Mouse (Mus musculus) stomach, postnatal 0 days (tissue): ENCODE data around the gene Gm47985. TPM values are rescaled to one million over a fixed set of nuclear protein-coding genes. Genes with fewer than 3 reads are reported as not detected.
"Not testable (repeated sequence)": the region's sequence is repeated elsewhere in the genome, so short reads cannot be mapped to it uniquely, and the experiment has no call there.

ENCODE experiments used
- ATAC-seq: fragments of 200-750 bp; cut with Nextera tagmentation; 2 replicates; pipeline ENCODE4 v1.8.0; 2017; ENCODE audit not compliant: low FRiP score, low TSS enrichment
- DNase-seq: peaks from one replicate; pipeline ENCODE4 v3.0.0-alpha.2; 2016; ENCODE audit warnings: low spot score
- H3K27ac ChIP-seq: fragments of 300-500 bp; sonication (generic); replicated peaks from 2 replicates; pipeline ENCODE4 v1.5.1; 2014; ENCODE audit warnings: mild to moderate bottlenecking, control low read depth
- H3K27me3 ChIP-seq: fragments of 300-500 bp; sonication (generic); 2 replicates; pipeline ENCODE4 v1.6.1; 2014; ENCODE audit warnings: low read length; ENCODE audit not compliant: control insufficient read depth, insufficient read depth
- H3K36me3 ChIP-seq: fragments of 300-500 bp; sonication (generic); 2 replicates; pipeline ENCODE4 v1.6.1; 2014; ENCODE audit warnings: low read length, mixed read lengths; ENCODE audit not compliant: control insufficient read depth, insufficient read depth
- H3K4me1 ChIP-seq: fragments of 300-500 bp; sonication (generic); replicated peaks from 2 replicates; pipeline ENCODE4 v1.6.1; 2014; ENCODE audit warnings: antibody characterized with exemption; ENCODE audit not compliant: control insufficient read depth, insufficient read depth
- H3K4me2 ChIP-seq: fragments of 300-500 bp; sonication (generic); replicated peaks from 2 replicates; pipeline ENCODE4 v1.6.1; 2014; ENCODE audit warnings: low read depth, mild to moderate bottlenecking, control low read depth, moderate library complexity
- H3K4me3 ChIP-seq: fragments of 300-500 bp; sonication (generic); 2 replicates; pipeline ENCODE4 v1.5.1; 2014; ENCODE audit warnings: low read depth, low read length, control low read depth
- H3K9ac ChIP-seq: fragments of 300-500 bp; sonication (generic); 2 replicates; pipeline ENCODE4 v1.6.1; 2014; ENCODE audit warnings: mild to moderate bottlenecking, low read length, control low read depth, mixed read lengths
- H3K9me3 ChIP-seq: fragments of 300-500 bp; sonication (generic); 2 replicates; pipeline ENCODE4 v1.6.1; 2016; ENCODE audit warnings: low read length; ENCODE audit not compliant: control insufficient read depth
- CTCF ChIP-seq: IDR thresholded peaks from 2 replicates; pipeline ENCODE4 v1.5.1; 2016; ENCODE audit warnings: antibody characterized with exemption, low read depth, mild to moderate bottlenecking, moderate library complexity
- EP300 ChIP-seq: optimal IDR thresholded peaks from 2 replicates; pipeline ENCODE3; 2016; ENCODE audit warnings: antibody characterized with exemption
- WGBS: fragments of 180-500 bp; shearing (Covaris S2); extraction: QIAGEN DNeasy Blood & Tissue Kit; methylation state at CpG from one replicate; pipeline ENCODE4 v1.1.7; 2014; 5-methylcytosine and 5-hydroxymethylcytosine counted together
- polyA plus RNA-seq: library from polyadenylated mRNA; unstranded; fragments of >200 nt; fragmentation: Nextera tagmentation; extraction: Ambion mirVana; gene quantifications from 2 replicates; pipeline ENCODE4 v1.2.1, GENCODE M21; 2015

Gene Gm47985
- polyA plus RNA-seq, 1 experiment from 2014 or later = not detected

- Histone ChIP-seq H3K4me2 (no peak overlapping the region), H3K9me3 (no peaks in the 10 kb centered on the region), H3K9ac (no peak overlapping the region), H3K4me1 (no peaks in the 10 kb centered on the region), H3K27me3 (no peaks in the 10 kb centered on the region), H3K27ac (no peak overlapping the region), H3K36me3 (no peaks in the 10 kb centered on the region), H3K4me3 (no peak overlapping the region)
- DNase-seq (no peak), ATAC-seq (no peak)
- TF ChIP-seq CTCF = no peak
- no peak for TF ChIP-seq EP300
- 94% methylated on average over 7 of the region's 7 CpGs for WGBS
Measured at GRCm38 (mm10) chr1:151150211-151150610, 32.1 kb upstream of the Gm47985 start.

- DNase-seq (no peak), ATAC-seq (no peak)
- Histone ChIP-seq H3K27me3 (no peaks in the 10 kb centered on the region), H3K36me3 (no peaks in the 10 kb centered on the region), H3K9ac (no peak overlapping the region), H3K4me1 (no peaks in the 10 kb centered on the region), H3K9me3 (no peaks in the 10 kb centered on the region), H3K4me3 (no peak overlapping the region), H3K4me2 (no peak overlapping the region), H3K27ac (no peak overlapping the region)
- WGBS = 68% methylated on average over 2 of the region's 2 CpGs
- TF ChIP-seq CTCF (no peak), EP300 (no peak)
Measured at GRCm38 (mm10) chr1:151151089-151151488, 31.2 kb upstream of the Gm47985 start.

- ATAC-seq (peak; percentile 67), DNase-seq (no peak)
- Histone ChIP-seq H3K36me3 (no peaks in the 10 kb centered on the region), H3K9me3 (no peaks in the 10 kb centered on the region), H3K4me3 (no peak overlapping the region), H3K4me1 (no peaks in the 10 kb centered on the region), H3K4me2 (no peak overlapping the region), H3K27me3 (no peaks in the 10 kb centered on the region), H3K9ac (no peak overlapping the region), H3K27ac (no peak overlapping the region)
- 65% methylated on average over 6 of the region's 6 CpGs for WGBS
- no peak for TF ChIP-seq CTCF
- TF ChIP-seq EP300 = no peak
Measured at GRCm38 (mm10) chr1:151153056-151153652, 29.2 kb upstream of the Gm47985 start.

GRCm38 (mm10) chr1:151154131-151154530, 28.2 kb upstream of the Gm47985 start:
- H3K4me1 ChIP-seq, H3K4me3 ChIP-seq, H3K27ac ChIP-seq, H3K27me3 ChIP-seq, H3K4me2 ChIP-seq, H3K9ac ChIP-seq, H3K36me3 ChIP-seq, ATAC-seq, H3K9me3 ChIP-seq, DNase-seq: not testable (repeated sequence)
- WGBS = 76% methylated on average over 9 of the region's 9 CpGs

- no peak overlapping the region for H3K4me3 ChIP-seq
- ATAC-seq (no peak), DNase-seq (no peak)
- no peak overlapping the region for H3K4me2 ChIP-seq
- no peaks in the 10 kb centered on the region for H3K36me3 ChIP-seq
- no peak for TF ChIP-seq CTCF
- no peak for TF ChIP-seq EP300
- no peaks in the 10 kb centered on the region for H3K27me3 ChIP-seq
- 87% methylated on average over 3 of the region's 3 CpGs for WGBS
- H3K9ac ChIP-seq = no peak overlapping the region
- H3K27ac ChIP-seq = no peak overlapping the region
- no peaks in the 10 kb centered on the region for H3K4me1 ChIP-seq
- no peaks in the 10 kb centered on the region for H3K9me3 ChIP-seq
Measured at GRCm38 (mm10) chr1:151156129-151156528, 26.2 kb upstream of the Gm47985 start.

- WGBS = 63% methylated on average over 7 of the region's 7 CpGs
- H3K4me2 ChIP-seq = no peak overlapping the region
Measured at GRCm38 (mm10) chr1:151156777-151157632, 25.3 kb upstream of the Gm47985 start.

More at GRCm38 (mm10) chr1:151156777-151157632, 25.3 kb upstream of the Gm47985 start:
- H3K4me1 ChIP-seq = no peaks in the 10 kb centered on the region
- no peak for TF ChIP-seq EP300
- TF ChIP-seq CTCF = no peak
- no peak overlapping the region for H3K9ac ChIP-seq
- H3K27me3 ChIP-seq = no peaks in the 10 kb centered on the region
- H3K36me3 ChIP-seq = no peaks in the 10 kb centered on the region
- DNase-seq (no peak), ATAC-seq (no peak)
- no peak overlapping the region for H3K27ac ChIP-seq
- H3K4me3 ChIP-seq = no peak overlapping the region
- no peaks in the 10 kb centered on the region for H3K9me3 ChIP-seq
